Mouse (Mus musculus): Measurements from ENCODE around the gene Col9a3.

DNA sequence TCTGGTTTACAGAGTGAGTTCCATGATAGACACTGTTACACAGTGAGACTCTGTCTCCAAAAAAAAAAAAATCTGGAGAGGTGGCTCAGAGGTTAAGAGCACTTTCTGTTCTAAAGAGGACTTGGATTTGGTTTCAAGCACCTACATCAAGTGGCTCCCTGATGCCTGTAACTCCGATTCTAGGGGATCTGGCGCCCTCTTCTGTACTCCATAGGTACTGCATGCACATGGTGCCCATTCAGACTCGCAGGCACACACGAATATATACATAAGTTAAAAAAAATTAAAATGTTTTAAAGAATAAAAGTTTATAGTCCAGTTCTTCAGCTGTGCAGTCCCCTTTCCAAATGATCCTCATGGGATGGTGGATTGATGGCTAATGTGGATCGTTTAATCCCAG, 37.3 kb upstream of the Col9a3 start:
- TF ChIP-seq CTCF (IDR thresholded peaks at IDR 0.05; ENCODE audit: low read depth) (peak; percentile 76), EP300 (IDR thresholded peaks at IDR 0.05; ENCODE audit: low read depth) (no peak)
